Mouse (Mus musculus) kidney, postnatal 36 days (tissue): ENCODE measurements at regions not wholly inside any gene's neighbourhood (a gene's known extent, or its start where the extent isn't known, plus 50 kb on each side); places are given as distances from the start of the nearest gene placed in this dataset.

Experiments
- DNase-seq, 2 experiments: peaks; one replicate each; pipeline ENCODE4 v3.0.0; 2021 to 2022; ENCODE audit warnings: mixed read lengths in 2 of 2

GRCm38 (mm10) chr7:68579216-68579615 lies 169.8 kb downstream of the Arrdc4 start:
- no peak for DNase-seq

- no peak for DNase-seq
These were observed 177.7 kb downstream of the Arrdc4 start for GRCm38 (mm10) chr7:68571315-68571714.

GRCm38 (mm10) chr7:68568127-68568510 lies 180.9 kb downstream of the Arrdc4 start:
- DNase-seq: no peak

- no peak for DNase-seq
These were observed 181.5 kb downstream of the Arrdc4 start for GRCm38 (mm10) chr7:68567452-68568126.

GRCm38 (mm10) chr7:68559440-68560343 lies 189.3 kb downstream of the Arrdc4 start:
- no peak for DNase-seq

- DNase-seq: no peak
These were observed 198.7 kb downstream of the Arrdc4 start for GRCm38 (mm10) chr7:68550330-68550729.

- DNase-seq: peak in 1 of 2 experiments; percentile 5
These were observed 200.9 kb downstream of the Arrdc4 start for GRCm38 (mm10) chr7:68548176-68548575.

- DNase-seq: no peak
These were observed 204.9 kb downstream of the Arrdc4 start for GRCm38 (mm10) chr7:68544136-68544535.

- peak; percentile 40 to 58 for DNase-seq
These were observed 235.5 kb downstream of the Fam169b start for GRCm38 (mm10) chr7:68509096-68509495.

- DNase-seq: no peak
These were observed 217.6 kb downstream of the Fam169b start for GRCm38 (mm10) chr7:68491143-68491810.

GRCm38 (mm10) chr7:68486676-68487075 lies 213.0 kb downstream of the Fam169b start:
- no peak for DNase-seq

- no peak for DNase-seq
These were observed 208.9 kb downstream of the Fam169b start for GRCm38 (mm10) chr7:68482553-68482952.

GRCm38 (mm10) chr7:68480770-68481169 lies 207.1 kb downstream of the Fam169b start:
- DNase-seq: peak; percentile 64 to 85

- DNase-seq: no peak
These were observed 206.7 kb downstream of the Fam169b start for GRCm38 (mm10) chr7:68480336-68480735.

- peak; percentile 11 to 23 for DNase-seq
These were observed 204.4 kb downstream of the Fam169b start for GRCm38 (mm10) chr7:68478044-68478443.

GRCm38 (mm10) chr7:68472800-68473199 lies 199.2 kb downstream of the Fam169b start:
- DNase-seq: peak; percentile 43 to 57

- peak; percentile 24 to 28 for DNase-seq
These were observed 197.3 kb downstream of the Fam169b start for GRCm38 (mm10) chr7:68470983-68471382.

- peak; percentile 4 to 12 for DNase-seq
These were observed 194.9 kb downstream of the Fam169b start for GRCm38 (mm10) chr7:68468574-68468973.

GRCm38 (mm10) chr7:68457842-68458241 lies 184.2 kb downstream of the Fam169b start:
- no peak for DNase-seq

GRCm38 (mm10) chr7:68455451-68455850 lies 181.8 kb downstream of the Fam169b start:
- no peak for DNase-seq

- no peak for DNase-seq
These were observed 179.5 kb downstream of the Fam169b start for GRCm38 (mm10) chr7:68453028-68453692.

- DNase-seq: no peak
These were observed 170.9 kb downstream of the Fam169b start for GRCm38 (mm10) chr7:68444426-68445095.
